ENCODE assay signal across 8 mouse cellular contexts in the genomic region with DNA sequence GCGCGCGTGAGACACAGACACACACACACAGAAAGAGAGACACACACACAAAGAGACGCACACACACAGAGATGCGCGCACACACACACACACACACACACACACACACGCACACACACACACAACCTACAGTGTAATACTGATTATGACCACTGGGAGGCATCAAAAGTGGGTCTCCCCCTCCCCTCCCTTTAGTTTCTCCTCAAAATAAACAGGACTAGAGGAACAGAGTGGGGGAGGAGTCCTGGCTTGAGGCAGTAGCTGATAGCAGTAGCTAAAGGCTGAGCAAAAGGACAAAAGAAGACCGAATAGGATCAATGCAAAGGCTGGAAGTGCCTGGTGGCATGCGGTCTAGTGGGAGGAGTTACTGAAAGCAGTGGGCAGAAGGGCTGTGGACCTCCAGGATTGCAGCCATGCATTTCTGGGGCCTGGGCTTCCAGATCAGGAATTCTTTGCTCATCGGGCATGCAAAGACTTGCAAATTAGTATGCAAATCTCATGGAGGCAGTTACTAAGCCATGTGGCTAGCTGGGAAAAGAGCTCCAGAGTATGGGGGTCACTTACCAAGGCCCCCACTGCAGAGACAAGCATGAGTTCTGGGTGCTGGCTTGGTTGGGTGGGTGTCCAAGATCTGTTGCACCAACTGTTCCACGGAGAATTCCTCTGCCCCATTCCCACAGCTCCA. TPM values are rescaled to one million over a fixed set of nuclear protein-coding genes. Genes with fewer than 3 reads are reported as not detected.
A peak's percentile ranks its signal among the peaks of the same experiment; 100 is the strongest.
DNase-seq lines count a peak whose midpoint lies in the region; ATAC-seq and TF ChIP-seq lines count a peak whose summit lies in the region.

No protein-coding gene starts in this region.

- H3K4me3 ChIP-seq in testis, adult 2 months (ENCODE audit: control insufficient read depth, low read depth, low read length), result no peak overlapping the region
- no peak overlapping the region for H3K4me3 ChIP-seq in liver, embryonic 11.5 days (ENCODE audit: low read depth, low read length)
- no peak overlapping the region for H3K4me3 ChIP-seq in neural tube, embryonic 14.5 days (ENCODE audit: low read depth, low read length)

- ATAC-seq in liver, embryonic 11.5 days (replicated peaks; ENCODE audit: low FRiP score), result peak; percentile 51; the same call in 1 of the 2 replicates
- peak; percentile 60 for ATAC-seq in neural tube, embryonic 14.5 days (ENCODE audit: low read depth)

- H3K9ac ChIP-seq in liver, embryonic 11.5 days (ENCODE audit: low read depth, low read length), result no peak overlapping the region; the same call in 1 of the 2 replicates
- no peak overlapping the region for H3K9ac ChIP-seq in neural tube, embryonic 14.5 days (replicated peaks; ENCODE audit: low read depth, low read length)

- WGBS in liver, embryonic 11.5 days, result 36% methylated on average over 11 of the region's 11 CpGs
- WGBS in neural tube, embryonic 14.5 days, result 21% methylated on average over 11 of the region's 11 CpGs

- H3K27ac ChIP-seq in testis, adult 2 months (ENCODE audit: control insufficient read depth, insufficient read depth, low read depth, low read length), result no peak overlapping the region
- H3K27ac ChIP-seq in liver, embryonic 11.5 days (ENCODE audit: low read depth, low read length), result 0 out of 2 replicates have a peak overlapping the region, but pooled peaks have one; percentile 46
- no peak overlapping the region for H3K27ac ChIP-seq in neural tube, embryonic 14.5 days (ENCODE audit: low read depth, low read length)

- no peaks in the 10 kb centered on the region for H3K27me3 ChIP-seq in testis, adult 2 months (ENCODE audit: control insufficient read depth, insufficient read depth, low read length)
- no peaks in the 10 kb centered on the region for H3K27me3 ChIP-seq in liver, embryonic 11.5 days (replicated peaks; ENCODE audit: control insufficient read depth, insufficient read depth, low read length)
- no peaks in the 10 kb centered on the region for H3K27me3 ChIP-seq in neural tube, embryonic 14.5 days (ENCODE audit: control insufficient read depth, insufficient read depth, low read length)

- H3K9me3 ChIP-seq in liver, embryonic 11.5 days (ENCODE audit: control insufficient read depth, low read length), result no peaks in the 10 kb centered on the region
- H3K9me3 ChIP-seq in neural tube, embryonic 14.5 days (ENCODE audit: control insufficient read depth, low read length), result no peaks in the 10 kb centered on the region

- H3K36me3 ChIP-seq in testis, adult 2 months (ENCODE audit: control insufficient read depth, insufficient read depth, low read length), result no peaks in the 10 kb centered on the region; the same call in none of the 2 replicates
- H3K36me3 ChIP-seq in liver, embryonic 11.5 days (ENCODE audit: control insufficient read depth, insufficient read depth, low read length), result peaks cover 26% of the 10 kb centered on the region
- peaks cover 36% of the 10 kb centered on the region for H3K36me3 ChIP-seq in neural tube, embryonic 14.5 days (ENCODE audit: control insufficient read depth, insufficient read depth, low read length)

- peaks cover under 1% of the 10 kb centered on the region; the same call in 1 of the 2 replicates for H3K4me1 ChIP-seq in testis, adult 2 months (ENCODE audit: control insufficient read depth, insufficient read depth, low read length)
- H3K4me1 ChIP-seq in liver, embryonic 11.5 days (replicated peaks; ENCODE audit: control insufficient read depth, insufficient read depth, low read length), result peaks cover 16% of the 10 kb centered on the region
- H3K4me1 ChIP-seq in neural tube, embryonic 14.5 days (ENCODE audit: control insufficient read depth, insufficient read depth, low read length), result peaks cover 13% of the 10 kb centered on the region

- 0 out of 2 replicates have a peak, but pooled peaks have one; percentile 12 for TF ChIP-seq CTCF in testis, adult 2 months (IDR thresholded peaks at IDR 0.05; ENCODE audit: control insufficient read depth, insufficient read depth, insufficient replicate concordance, low read depth, low read length)

- no peak for TF ChIP-seq POLR2A in testis, adult 2 months (IDR thresholded peaks at IDR 0.05; ENCODE audit: control insufficient read depth, low read depth, low read length)

- peak; percentile 58 to 81 for DNase-seq in cerebellum, postnatal 14 days
- DNase-seq in cerebellum, adult 8-10 months, result no peak
- no peak for DNase-seq in testis, postnatal 10 days (ENCODE audit: low spot score)
- DNase-seq in forelimb bud, embryonic 11.5 days (ENCODE audit: low read depth, low spot score), result peak; percentile 81
- no peak for DNase-seq in liver, embryonic 11.5 days (ENCODE audit: low spot score)
- DNase-seq in cerebellum, adult 18-20 months, result no peak

- peak overlapping the region; percentile 30; the same call in 1 of the 2 replicates for H3K4me2 ChIP-seq in liver, embryonic 11.5 days
- no peak overlapping the region for H3K4me2 ChIP-seq in neural tube, embryonic 14.5 days (ENCODE audit: low read depth, low read length)

RNA-seq across cellular contexts. Expression of a gene that starts 5.9 kb away (rescaled TPM):
- polyA plus RNA-seq in testis, adult 2 months (2012; rRNA removed), result 10.3 and 10.6 TPM in 2 replicates
- 10.4 and 13.1 TPM in 2 replicates for polyA plus RNA-seq in liver, embryonic 11.5 days (2014; fragmentation: Nextera tagmentation; extraction: Ambion mirVana)
- 24.9 and 29.0 TPM in 2 replicates for polyA plus RNA-seq in neural tube, embryonic 14.5 days (2014; fragmentation: Nextera tagmentation; extraction: Ambion mirVana)

RNA-seq across cellular contexts. Expression of a gene that starts 12.8 kb away (rescaled TPM):
- polyA plus RNA-seq in testis, adult 2 months (2012; rRNA removed), result 44.5 and 47.9 TPM in 2 replicates
- 132 and 146 TPM in 2 replicates for polyA plus RNA-seq in liver, embryonic 11.5 days (2014; fragmentation: Nextera tagmentation; extraction: Ambion mirVana)
- polyA plus RNA-seq in neural tube, embryonic 14.5 days (2014; fragmentation: Nextera tagmentation; extraction: Ambion mirVana), result 136 and 151 TPM in 2 replicates

RNA-seq across cellular contexts. Expression of a gene that starts 17.9 kb away (rescaled TPM):
- 19.6 and 21.0 TPM in 2 replicates for polyA plus RNA-seq in testis, adult 2 months (2012; rRNA removed)
- 0.96 and 1.1 TPM in 2 replicates for polyA plus RNA-seq in liver, embryonic 11.5 days (2014; fragmentation: Nextera tagmentation; extraction: Ambion mirVana)
- polyA plus RNA-seq in neural tube, embryonic 14.5 days (2014; fragmentation: Nextera tagmentation; extraction: Ambion mirVana), result 1.4 and 1.5 TPM in 2 replicates

RNA-seq across cellular contexts. Expression of a gene that starts 18.3 kb away (rescaled TPM):
- polyA plus RNA-seq in testis, adult 2 months (2012; rRNA removed), result 5.7 and 6.6 TPM in 2 replicates
- 3.1 and 3.8 TPM in 2 replicates for polyA plus RNA-seq in liver, embryonic 11.5 days (2014; fragmentation: Nextera tagmentation; extraction: Ambion mirVana)
- polyA plus RNA-seq in neural tube, embryonic 14.5 days (2014; fragmentation: Nextera tagmentation; extraction: Ambion mirVana), result 3.1 and 3.2 TPM in 2 replicates

RNA-seq across cellular contexts. Expression of a gene that starts 25.0 kb away (rescaled TPM):
- polyA plus RNA-seq in testis, adult 2 months (2012; rRNA removed), result 85.9 and 101 TPM in 2 replicates
- 19.8 and 20.1 TPM in 2 replicates for polyA plus RNA-seq in liver, embryonic 11.5 days (2014; fragmentation: Nextera tagmentation; extraction: Ambion mirVana)
- 8.3 and 10.1 TPM in 2 replicates for polyA plus RNA-seq in neural tube, embryonic 14.5 days (2014; fragmentation: Nextera tagmentation; extraction: Ambion mirVana)

Comparison
In these comparisons a context has a peak if more than half of its experiments do, and no peak if none do; other contexts are left out.
1. DNase-seq: peak in cerebellum, postnatal 14 days (2 of 2) and forelimb bud, embryonic 11.5 days (single experiment); none in cerebellum, adult 8-10 months (single experiment), testis, postnatal 10 days (single experiment), liver, embryonic 11.5 days (single experiment) and cerebellum, adult 18-20 months (0 of 2).